Mouse (Mus musculus): Measurements from ENCODE around the gene Ufl1. TPM values are rescaled to one million over a fixed set of nuclear protein-coding genes. Genes with fewer than 3 reads are reported as not detected.
"Not testable (repeated sequence)": the region's sequence is repeated elsewhere in the genome, so short reads cannot be mapped to it uniquely, and the experiment has no call there.

The Ufl1 gene
- polyA plus RNA-seq, 1 experiment from 2014 or later, result 22.9 TPM

DNA sequence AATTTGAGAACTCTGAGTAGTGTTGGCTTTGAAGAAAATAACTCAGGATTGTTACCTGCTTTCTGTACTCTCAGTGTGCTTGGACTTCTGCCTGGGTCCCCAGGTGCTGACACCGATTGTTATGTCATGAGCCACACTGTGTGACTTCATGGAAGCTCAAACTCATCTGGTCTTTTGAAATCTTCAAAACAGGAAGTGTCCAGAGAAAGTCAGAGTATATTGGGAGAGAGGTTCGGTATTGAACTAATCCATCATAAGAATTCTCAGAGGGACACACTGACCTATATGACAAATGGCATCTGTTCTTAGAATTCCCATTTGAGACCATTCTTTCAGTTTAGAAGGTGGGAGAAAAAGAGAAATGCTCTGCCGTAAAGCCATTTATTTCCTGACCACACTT is 38.8 kb downstream of the Ufl1 start, which contains the start of gene Fhl5:
Gene Fhl5, minus strand, starts transcription at position 101 of the 400 bp plus-strand sequence.
- ChIA-PET CTCF (no interaction called here), POLR2A (no interaction called here)
- ATAC-seq, result no peak
- in situ Hi-C loops (cut with MboI; ENCODE audit: low pct_unique_long_range_greater_than_20kb), result no loop called here
- no peak for TF ChIP-seq CTCF (IDR thresholded peaks at IDR 0.05)
- H3K27me3 ChIP-seq, result no peaks in the 10 kb centered on the region
- DNase-seq (ENCODE audit: low read depth, low spot score), result no peak

DNA sequence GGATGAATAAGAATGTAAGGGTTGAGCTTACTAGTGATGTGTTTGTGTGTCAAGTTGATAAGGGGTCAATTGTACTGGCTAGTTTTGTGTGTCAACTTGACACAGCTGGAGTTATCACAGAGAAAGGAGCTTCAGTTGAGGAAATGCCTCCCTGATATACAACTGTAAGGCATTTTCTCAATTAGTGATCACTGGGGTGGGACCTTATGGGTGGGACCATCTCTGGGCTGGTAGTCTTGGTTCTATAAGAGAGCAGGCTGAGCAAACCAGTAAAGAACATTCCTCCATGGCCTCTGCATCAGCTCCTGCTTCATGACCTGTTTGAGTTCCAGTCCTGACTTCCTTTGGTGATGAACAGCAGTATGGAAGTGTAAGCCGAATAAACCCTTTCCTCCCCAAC is 46.0 kb downstream of the Ufl1 start:
- ATAC-seq; CTCF ChIA-PET; H3K27me3 ChIP-seq; POLR2A ChIA-PET; DNase-seq (ENCODE audit: low read depth, low spot score); in situ Hi-C loops (cut with MboI; ENCODE audit: low pct_unique_long_range_greater_than_20kb): not testable (repeated sequence)

DNA sequence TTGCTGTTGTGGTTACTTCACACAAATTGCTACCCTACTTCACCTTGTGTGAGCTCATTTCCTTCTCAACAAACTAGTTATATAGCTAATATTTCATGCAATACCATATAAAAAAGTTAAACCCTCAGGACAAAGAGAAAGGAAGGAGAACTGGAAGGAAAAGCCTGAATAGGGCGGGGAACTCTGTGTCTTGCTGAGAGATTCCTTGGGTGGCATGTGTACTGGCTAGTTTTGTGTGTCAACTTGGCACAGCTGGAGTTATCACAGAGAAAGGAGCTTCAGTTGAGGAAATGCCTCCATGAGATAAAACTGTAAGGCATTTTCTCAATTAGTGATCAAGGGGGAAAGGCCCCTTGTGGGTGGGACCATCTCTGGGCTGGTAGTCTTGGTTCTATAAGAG is 47.9 kb downstream of the Ufl1 start:
- POLR2A ChIA-PET; DNase-seq (ENCODE audit: low read depth, low spot score); H3K27me3 ChIP-seq; in situ Hi-C loops (cut with MboI; ENCODE audit: low pct_unique_long_range_greater_than_20kb); ATAC-seq; CTCF ChIA-PET: not testable (repeated sequence)

DNA sequence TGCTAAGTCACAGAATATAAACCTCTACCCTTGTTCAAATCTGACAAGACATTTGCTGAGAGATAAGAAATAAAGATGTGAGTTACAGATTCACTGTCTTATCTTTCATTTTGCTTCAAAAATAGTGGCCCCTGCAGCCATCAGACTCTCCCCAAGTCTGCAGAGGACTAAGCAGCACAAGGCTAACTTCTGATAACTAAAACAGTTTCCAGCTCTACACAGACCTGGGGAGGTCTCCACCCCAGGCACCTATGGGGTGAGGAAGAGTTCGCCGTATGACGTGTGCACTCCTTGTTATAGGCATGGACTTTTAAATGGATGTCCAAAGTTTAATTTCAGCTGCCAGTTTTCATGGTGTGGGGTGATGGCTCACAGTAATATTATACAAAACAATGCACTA is 49.1 kb downstream of the Ufl1 start:
- H3K27me3 ChIP-seq, result no peaks in the 10 kb centered on the region
- ChIA-PET CTCF (no interaction called here), POLR2A (interaction anchor here (0.6 kb wide), 1 partner anchor 194 kb away, joined by 3 read pairs; no protein-coding TSS in a partner anchor)
- in situ Hi-C loops (cut with MboI; ENCODE audit: low pct_unique_long_range_greater_than_20kb), result no loop called here
- DNase-seq (ENCODE audit: low read depth, low spot score) (no peak), ATAC-seq (no peak)
- no peak for TF ChIP-seq CTCF (IDR thresholded peaks at IDR 0.05)

DNA sequence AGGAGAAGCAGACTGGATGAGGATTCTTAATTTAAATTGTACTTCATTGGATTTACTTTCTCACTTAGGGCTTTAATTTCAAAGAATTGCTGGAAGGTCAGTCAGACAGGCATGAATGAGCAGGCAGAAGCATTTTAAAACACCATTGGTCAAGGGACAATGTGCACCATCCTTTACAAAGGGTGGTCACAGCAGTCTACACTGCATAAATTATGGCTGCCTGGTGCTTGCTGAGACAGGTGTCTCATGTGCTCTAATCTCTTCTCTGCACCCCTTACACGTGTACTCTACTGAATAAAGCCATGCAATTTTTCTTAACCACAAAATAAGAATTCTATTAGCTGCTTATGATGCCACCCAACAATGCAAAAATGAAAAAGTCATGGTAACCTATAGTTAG is 54.1 kb downstream of the Ufl1 start:
- ChIA-PET CTCF (no interaction called here), POLR2A (no interaction called here)
- no peak for ATAC-seq
- H3K27me3 ChIP-seq, result no peaks in the 10 kb centered on the region
- no peak for TF ChIP-seq CTCF (IDR thresholded peaks at IDR 0.05)
- in situ Hi-C loops (cut with MboI; ENCODE audit: low pct_unique_long_range_greater_than_20kb), result no loop called here
- DNase-seq (ENCODE audit: low read depth, low spot score), result no peak

DNA sequence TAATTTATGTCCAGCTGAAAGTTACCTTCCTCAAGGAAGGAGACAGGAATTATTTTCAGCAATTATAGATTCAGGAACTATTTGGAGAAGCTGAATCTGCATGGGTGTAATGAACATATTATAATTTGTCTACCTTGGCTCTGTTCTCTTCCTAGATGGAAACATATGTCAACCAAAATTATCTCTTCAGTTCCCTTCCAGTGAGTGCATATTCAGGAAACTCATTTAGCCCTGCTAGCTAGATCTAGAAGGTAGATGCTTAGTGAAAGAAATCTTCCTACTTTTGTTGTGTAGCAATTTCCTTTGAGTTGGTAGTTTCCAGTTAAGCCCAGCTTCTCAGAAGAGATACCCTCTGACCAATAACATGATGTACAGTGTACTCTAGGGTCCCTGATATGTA is 59.7 kb downstream of the Ufl1 start:
- TF ChIP-seq CTCF (IDR thresholded peaks at IDR 0.05), result no peak
- DNase-seq (ENCODE audit: low read depth, low spot score) (no peak), ATAC-seq (no peak)
- ChIA-PET CTCF (interaction anchor here (1.6 kb wide), 1 partner anchor 14 kb away, joined by 3 read pairs; no protein-coding TSS in a partner anchor), POLR2A (no interaction called here)
- H3K27me3 ChIP-seq, result peaks cover 8% of the 10 kb centered on the region
- in situ Hi-C loops (cut with MboI; ENCODE audit: low pct_unique_long_range_greater_than_20kb), result no loop called here

DNA sequence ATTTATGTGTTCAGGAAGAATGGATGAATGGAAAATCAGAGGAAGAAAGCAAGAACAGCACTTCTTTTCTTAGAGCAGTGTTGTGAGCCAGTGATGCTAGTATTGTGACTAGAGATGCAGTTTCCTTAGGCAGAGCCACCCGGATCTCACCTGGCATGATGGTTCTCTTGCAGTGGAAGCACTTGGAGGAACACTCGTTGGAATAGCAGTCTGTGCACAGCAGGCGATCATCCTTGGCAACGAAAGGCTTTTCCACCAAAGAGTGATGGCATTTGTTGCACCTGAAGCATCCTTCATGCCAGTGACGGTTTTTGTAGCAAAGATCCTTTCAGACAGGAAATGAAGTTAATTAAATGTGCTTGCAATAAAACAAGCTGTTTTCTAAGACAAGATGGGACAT is 68.2 kb downstream of the Ufl1 start:
- DNase-seq (ENCODE audit: low read depth, low spot score), result no peak
- CTCF ChIA-PET, result no interaction called here
- POLR2A ChIA-PET, result no interaction called here
- in situ Hi-C loops (cut with MboI; ENCODE audit: low pct_unique_long_range_greater_than_20kb), result no loop called here
- no peak for TF ChIP-seq CTCF (IDR thresholded peaks at IDR 0.05)
- H3K27me3 ChIP-seq, result peaks cover 6% of the 10 kb centered on the region
- ATAC-seq, result no peak

DNA sequence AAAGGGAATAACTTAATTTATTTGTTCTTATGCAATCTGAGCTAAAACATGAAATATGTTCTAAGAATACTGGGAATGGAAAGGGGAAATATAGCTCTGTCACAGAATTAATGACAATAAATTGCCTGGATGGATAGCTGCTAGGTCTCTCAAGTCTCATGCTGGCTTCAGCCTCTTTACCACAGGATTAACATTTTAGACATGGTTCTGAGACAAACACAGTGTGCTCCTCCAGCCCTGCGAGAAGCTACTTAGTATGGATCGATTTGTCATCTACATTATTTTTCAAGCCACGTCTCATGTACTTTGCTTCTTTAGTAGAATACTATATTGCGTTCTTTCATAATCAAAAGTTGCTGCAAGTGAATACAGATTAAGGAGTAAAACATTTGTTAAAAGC is 75.5 kb downstream of the Ufl1 start:
- CTCF ChIA-PET, result interaction anchor here (1.2 kb wide), 1 partner anchor 15 kb away, joined by 3 read pairs; no protein-coding TSS in a partner anchor
- in situ Hi-C loops (cut with MboI; ENCODE audit: low pct_unique_long_range_greater_than_20kb), result no loop called here
- peaks cover 1% of the 10 kb centered on the region for H3K27me3 ChIP-seq
- ATAC-seq (no peak), DNase-seq (ENCODE audit: low read depth, low spot score) (no peak)
- no peak for TF ChIP-seq CTCF (IDR thresholded peaks at IDR 0.05)
- POLR2A ChIA-PET, result no interaction called here

Other genes starting within 250 kb of the Ufl1 start
- not detected for gene Fhl5, start 38.9 kb downstream of the Ufl1 start, polyA plus RNA-seq (2021)